Mouse (Mus musculus) cerebellum, postnatal 10 days (tissue): ENCODE results near the gene 1110008P14Rik.
"Not testable (repeated sequence)": the region's sequence is repeated elsewhere in the genome, so short reads cannot be mapped to it uniquely, and the experiment has no call there.

Source experiments
- DNase-seq, 2 experiments: peaks; one replicate each; pipeline ENCODE4 v3.0.0; 2021; ENCODE audit warnings: mixed read lengths in 2 of 2

1110008P14Rik gene

GRCm38 (mm10) chr2:32362817-32363340 lies 18.9 kb downstream of the 1110008P14Rik start:
- peak; percentile 97 for DNase-seq

GRCm38 (mm10) chr2:32362274-32362673 lies 19.5 kb downstream of the 1110008P14Rik start:
- not testable (repeated sequence) for DNase-seq

GRCm38 (mm10) chr2:32361437-32361836 lies 20.3 kb downstream of the 1110008P14Rik start:
- peak; percentile 82 to 86 for DNase-seq

DNA sequence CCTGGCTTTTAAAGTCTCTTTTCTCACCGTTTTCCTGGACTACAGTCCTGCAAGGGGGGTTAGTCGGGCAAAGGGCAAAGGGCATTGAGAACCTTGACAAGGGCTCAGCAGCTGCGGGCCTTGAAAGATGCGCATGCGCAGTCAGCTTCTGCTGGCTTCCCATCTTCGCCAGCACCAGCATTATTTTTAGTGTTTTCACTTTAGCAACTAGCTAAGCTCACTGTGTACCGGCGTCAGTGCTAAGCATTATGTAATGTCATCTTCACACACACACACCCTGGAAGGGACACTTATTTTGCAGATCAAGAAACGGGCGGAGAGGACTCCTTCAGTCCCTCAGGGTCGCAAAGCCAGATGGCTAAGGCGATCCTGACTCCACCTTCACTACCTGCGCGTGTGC lies 21.0 kb downstream of the 1110008P14Rik start:
- DNase-seq, result peak; percentile 75 to 76

- DNase-seq, result no peak
Measured at GRCm38 (mm10) chr2:32358381-32358780, 23.4 kb downstream of the 1110008P14Rik start.

- no peak for DNase-seq
Measured at GRCm38 (mm10) chr2:32357710-32358109, 24.0 kb downstream of the 1110008P14Rik start.

- no peak for DNase-seq
Measured at GRCm38 (mm10) chr2:32356216-32356615, 25.5 kb downstream of the 1110008P14Rik start.

DNA sequence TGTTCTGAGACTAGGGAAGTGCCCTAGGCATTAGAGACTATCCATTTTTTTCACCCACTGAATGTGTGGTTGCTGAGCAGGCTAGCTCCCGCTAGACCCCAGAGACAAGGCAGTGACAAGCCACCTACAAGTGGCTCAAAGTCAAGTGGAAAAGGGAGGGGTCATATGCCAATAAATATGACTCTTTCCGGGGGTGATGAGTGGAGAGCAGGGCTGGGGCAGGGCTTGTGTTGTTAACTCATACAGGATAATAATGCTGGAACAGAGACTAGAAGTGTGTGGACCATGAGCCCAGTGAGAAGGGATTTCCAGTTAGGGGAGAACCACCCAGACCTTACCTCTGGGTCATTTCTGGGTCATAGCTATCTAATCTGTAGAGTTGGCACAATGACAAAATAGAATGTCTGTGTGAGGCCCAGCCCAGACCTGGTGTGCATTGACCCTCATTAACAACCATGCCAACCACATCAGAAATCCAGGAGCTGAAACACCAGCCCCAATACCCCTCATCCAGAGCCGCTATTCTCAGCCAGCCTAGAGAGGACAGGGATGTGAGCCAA lies 27.3 kb downstream of the 1110008P14Rik start:
- DNase-seq, result no peak

- DNase-seq, result no peak
Measured at GRCm38 (mm10) chr2:32353836-32354235, 27.9 kb downstream of the 1110008P14Rik start.

DNA sequence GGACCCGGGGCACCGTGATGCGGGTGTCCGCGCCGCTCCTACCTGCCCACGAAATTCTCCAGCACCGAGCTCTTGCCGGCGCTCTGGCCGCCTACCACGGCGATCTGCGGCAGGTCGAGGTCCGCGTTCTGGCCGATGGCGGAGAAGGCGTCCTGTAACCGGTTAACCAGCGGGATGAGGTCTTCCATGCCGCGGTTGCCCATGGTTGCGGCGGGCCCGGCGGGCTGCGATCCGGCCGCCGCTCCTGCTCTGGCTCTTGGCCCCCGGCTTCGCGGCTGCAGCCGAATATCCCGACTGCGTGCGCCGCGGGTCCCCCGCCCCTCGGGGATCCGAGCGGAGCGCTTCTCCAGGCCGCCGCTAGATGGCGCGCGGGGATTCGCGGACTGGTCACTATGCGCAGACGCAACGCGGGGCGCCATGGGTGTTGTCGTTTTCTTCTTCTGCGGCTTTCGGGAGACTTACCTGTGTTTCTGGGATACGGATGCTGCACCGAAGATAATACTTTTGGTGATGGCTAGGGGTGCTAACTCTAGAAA lies 28.7 kb downstream of the 1110008P14Rik start, which contains the start of gene Dnm1:
Dnm1 (minus strand) TSS at position 332 of the 536 bp plus-strand sequence.
- DNase-seq, result peak; percentile 97 to 98

DNA sequence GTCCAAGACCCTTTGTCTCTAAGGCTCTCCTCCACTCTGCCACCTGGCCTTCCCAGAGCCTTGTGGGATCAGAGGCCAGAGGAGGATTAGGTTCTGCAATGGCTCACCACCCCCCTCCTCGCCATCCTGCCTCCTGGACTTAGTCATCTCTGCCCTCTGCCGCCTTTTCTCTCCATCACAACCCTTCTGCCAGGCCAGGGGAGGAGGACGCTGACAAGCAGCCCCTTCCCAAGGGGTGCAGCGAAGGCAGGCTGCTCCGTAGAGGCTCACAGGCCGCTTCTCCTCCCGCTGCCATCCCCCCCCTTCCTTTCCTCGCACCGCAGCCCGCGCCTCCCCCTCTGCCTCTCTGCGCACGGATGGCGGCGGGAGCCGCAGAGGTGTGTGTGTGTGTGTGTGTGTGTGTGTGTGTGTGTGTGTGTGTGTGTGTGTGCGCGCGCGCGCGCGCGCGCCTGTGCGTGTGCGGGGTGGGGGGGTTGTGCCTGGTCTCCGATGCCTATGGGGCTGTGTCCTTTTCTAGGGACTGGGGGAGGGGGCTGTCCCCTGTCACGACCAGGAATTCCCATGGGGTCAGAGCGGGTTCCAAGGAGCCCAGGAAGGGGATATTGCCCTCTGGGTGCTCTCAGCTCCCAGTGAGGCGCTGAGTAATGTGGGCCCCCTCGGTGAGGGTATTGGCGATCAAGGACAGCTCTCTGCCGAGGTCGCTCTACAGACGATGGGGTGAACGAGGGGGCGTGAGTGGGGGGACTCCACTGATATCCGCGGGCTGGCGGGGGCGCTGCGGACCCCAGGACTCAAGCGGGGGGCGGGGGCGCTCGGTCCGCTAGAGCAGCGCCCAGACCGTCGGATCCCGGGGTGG lies 29.4 kb downstream of the 1110008P14Rik start, which contains the start of gene Ciz1:
Ciz1 (plus strand) TSS at position 177 of the 856 bp plus-strand sequence.
- DNase-seq, result peak; percentile 82

- peak; percentile 50 to 60 for DNase-seq
Measured at GRCm38 (mm10) chr2:32351471-32351961, 30.2 kb downstream of the 1110008P14Rik start.

- DNase-seq, result peak in 1 of 2 experiments; percentile 45
Measured at GRCm38 (mm10) chr2:32350471-32351051, 31.2 kb downstream of the 1110008P14Rik start.

- DNase-seq, result no peak
Measured at GRCm38 (mm10) chr2:32349625-32350255, 32.0 kb downstream of the 1110008P14Rik start.

DNA sequence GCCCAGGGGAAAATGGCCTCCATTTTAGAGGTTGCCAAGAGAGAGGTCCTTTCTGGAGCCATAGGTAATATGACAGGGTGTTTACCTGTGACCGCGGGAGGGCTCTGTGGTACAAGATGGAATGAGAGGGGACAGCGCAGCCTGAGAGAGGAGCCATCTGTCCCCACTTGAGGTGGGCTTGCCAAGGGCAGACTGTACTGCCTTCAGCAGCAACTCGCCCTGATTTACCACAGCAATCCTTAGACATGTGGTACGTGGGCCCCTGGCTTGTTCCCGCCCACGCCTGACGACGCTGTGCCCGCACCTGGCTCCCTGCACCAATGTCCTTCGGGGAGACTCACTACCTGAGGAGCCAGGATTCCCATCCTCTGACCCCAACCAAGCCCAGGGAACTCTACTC lies 33.4 kb downstream of the 1110008P14Rik start:
- peak; percentile 64 to 74 for DNase-seq

DNA sequence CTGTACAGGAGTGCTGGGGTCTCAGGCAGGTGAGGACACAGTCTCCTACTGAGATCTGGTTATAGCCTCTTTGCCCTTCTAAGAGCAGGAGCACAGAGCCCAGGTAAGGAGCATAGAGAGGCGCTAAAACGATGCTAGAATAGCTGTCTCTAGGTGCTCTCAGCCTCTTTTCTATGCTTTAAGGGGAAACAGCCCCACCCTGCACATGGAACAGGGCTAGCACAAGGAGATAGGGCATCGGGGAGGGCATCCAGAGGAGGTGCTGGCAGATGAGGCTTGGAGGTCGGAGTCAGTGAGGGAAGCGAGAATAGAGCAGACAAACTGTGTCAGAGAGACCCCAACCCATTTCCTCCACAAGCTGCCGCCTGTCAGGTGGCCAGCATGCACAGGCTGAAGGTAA lies 34.7 kb downstream of the 1110008P14Rik start:
- DNase-seq, result no peak

DNA sequence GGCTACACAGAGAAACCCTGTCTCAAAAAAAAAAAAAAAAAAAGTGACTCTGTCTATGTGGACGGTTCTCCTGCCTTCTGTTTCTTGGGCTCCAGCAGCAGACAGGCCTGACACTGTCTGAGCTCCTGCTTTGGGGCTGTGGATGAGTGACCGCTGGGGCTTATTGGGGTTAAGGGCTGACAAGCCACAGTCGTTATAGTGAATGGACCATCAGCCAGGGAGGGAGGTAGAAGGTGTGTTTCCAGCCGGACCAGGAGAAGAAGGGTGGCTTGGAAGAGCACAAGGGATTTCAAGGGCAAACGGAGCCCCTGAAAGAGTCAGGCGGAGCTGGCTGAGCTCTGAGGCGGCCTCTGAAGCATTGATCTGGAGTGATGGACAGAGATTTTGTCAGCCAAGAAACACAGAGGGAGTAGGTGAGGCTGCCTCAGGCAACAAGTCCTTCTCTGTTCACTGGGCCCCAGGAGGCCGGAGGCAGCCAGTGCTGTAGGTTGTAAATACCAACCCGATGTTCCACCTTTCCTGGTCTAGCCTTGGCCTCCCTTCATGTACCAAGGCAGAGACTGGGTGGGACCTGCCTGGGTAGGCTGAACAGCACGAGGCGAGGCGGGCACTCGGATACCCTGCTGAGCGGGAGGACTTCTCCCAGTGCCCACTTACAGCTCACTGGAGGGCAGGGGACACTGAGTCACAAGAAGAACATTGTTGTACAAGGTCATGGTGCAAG lies 37.0 kb downstream of the 1110008P14Rik start:
- DNase-seq, result no peak

GRCm38 (mm10) chr2:32344056-32344455 lies 37.7 kb downstream of the 1110008P14Rik start:
- DNase-seq, result peak; percentile 85 to 91

GRCm38 (mm10) chr2:32343351-32343671 lies 38.4 kb downstream of the 1110008P14Rik start:
- DNase-seq, result no peak

GRCm38 (mm10) chr2:32342539-32343350 lies 39.0 kb downstream of the 1110008P14Rik start:
- DNase-seq, result peak; percentile 53 to 59

DNA sequence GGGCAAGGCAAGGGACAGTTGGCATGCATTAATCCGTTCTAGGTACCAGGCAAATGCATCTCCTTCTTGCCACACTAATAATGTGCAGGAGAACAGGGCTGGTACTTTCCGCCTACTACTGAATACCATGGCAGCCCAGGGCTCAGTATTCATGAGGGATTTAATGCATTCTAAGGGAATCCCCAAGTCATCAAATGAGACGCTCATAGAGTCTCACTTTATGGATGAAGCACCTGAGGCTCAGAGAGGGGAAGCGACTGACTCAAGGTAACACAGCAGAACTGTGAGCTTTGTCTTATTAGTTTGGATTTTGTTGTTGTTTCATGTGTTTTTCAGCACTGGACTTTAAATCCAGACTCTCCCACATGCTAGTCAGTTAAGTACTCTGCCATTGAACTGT lies 39.7 kb downstream of the 1110008P14Rik start:
- peak in 1 of 2 experiments; percentile 8 for DNase-seq
